Mouse (Mus musculus) telencephalon, adult 2 months (tissue): ENCODE measurements around the gene Rcan1.
"Not testable (repeated sequence)": the region's sequence is repeated elsewhere in the genome, so short reads cannot be mapped to it uniquely, and the experiment has no call there.

Source experiments
- DNase-seq: peaks from one replicate; pipeline ENCODE4 v3.0.0-alpha.2; 2011; ENCODE audit warnings: low read depth, low spot score

Gene Rcan1

GRCm38 (mm10) chr16:92470706-92471105 lies at the start of gene Rcan1:
TSS of gene Rcan1 (minus strand) at chr16:92470867.
- no peak for DNase-seq

GRCm38 (mm10) chr16:92519820-92520492 lies 49.3 kb upstream of the Rcan1 start:
- DNase-seq, result no peak

GRCm38 (mm10) chr16:92518718-92519117 lies 48.1 kb upstream of the Rcan1 start:
- no peak for DNase-seq

GRCm38 (mm10) chr16:92516139-92516538 lies 45.5 kb upstream of the Rcan1 start:
- no peak for DNase-seq

GRCm38 (mm10) chr16:92514896-92515295 lies 44.2 kb upstream of the Rcan1 start:
- not testable (repeated sequence) for DNase-seq

GRCm38 (mm10) chr16:92511773-92512391 lies 41.2 kb upstream of the Rcan1 start:
- no peak for DNase-seq

GRCm38 (mm10) chr16:92510835-92511772 lies 40.4 kb upstream of the Rcan1 start:
- peak; percentile 33 for DNase-seq

GRCm38 (mm10) chr16:92507573-92507972 lies 36.9 kb upstream of the Rcan1 start:
- DNase-seq, result no peak

GRCm38 (mm10) chr16:92503105-92503504 lies 32.4 kb upstream of the Rcan1 start:
- no peak for DNase-seq

GRCm38 (mm10) chr16:92500534-92500933 lies 29.9 kb upstream of the Rcan1 start:
- no peak for DNase-seq

- DNase-seq, result no peak
Observed at GRCm38 (mm10) chr16:92499324-92499723, 28.7 kb upstream of the Rcan1 start.

GRCm38 (mm10) chr16:92498589-92498981 lies 27.9 kb upstream of the Rcan1 start:
- no peak for DNase-seq

GRCm38 (mm10) chr16:92497851-92498588 lies 27.4 kb upstream of the Rcan1 start:
- no peak for DNase-seq

- no peak for DNase-seq
Observed at GRCm38 (mm10) chr16:92489356-92489755, 18.7 kb upstream of the Rcan1 start.

- no peak for DNase-seq
Observed at GRCm38 (mm10) chr16:92488456-92488855, 17.8 kb upstream of the Rcan1 start.

- no peak for DNase-seq
Observed at GRCm38 (mm10) chr16:92487489-92487888, 16.8 kb upstream of the Rcan1 start.

- DNase-seq, result no peak
Observed at GRCm38 (mm10) chr16:92487086-92487485, 16.4 kb upstream of the Rcan1 start.

- no peak for DNase-seq
Observed at GRCm38 (mm10) chr16:92485436-92485835, 14.8 kb upstream of the Rcan1 start, which contains the start of gene Clic6. TSS of gene Clic6 (plus strand) at chr16:92485736.

GRCm38 (mm10) chr16:92478561-92479150 lies 8.0 kb upstream of the Rcan1 start:
- no peak for DNase-seq

GRCm38 (mm10) chr16:92475093-92475860 lies 4.6 kb upstream of the Rcan1 start:
- DNase-seq, result no peak
